Mouse (Mus musculus) ovary, postnatal 14 days (tissue): ENCODE data around the gene Igfl3.

Experiments used
- DNase-seq: peaks from one replicate; pipeline ENCODE4 v3.0.0; 2022; ENCODE audit warnings: low spot score

The Igfl3 gene

DNA sequence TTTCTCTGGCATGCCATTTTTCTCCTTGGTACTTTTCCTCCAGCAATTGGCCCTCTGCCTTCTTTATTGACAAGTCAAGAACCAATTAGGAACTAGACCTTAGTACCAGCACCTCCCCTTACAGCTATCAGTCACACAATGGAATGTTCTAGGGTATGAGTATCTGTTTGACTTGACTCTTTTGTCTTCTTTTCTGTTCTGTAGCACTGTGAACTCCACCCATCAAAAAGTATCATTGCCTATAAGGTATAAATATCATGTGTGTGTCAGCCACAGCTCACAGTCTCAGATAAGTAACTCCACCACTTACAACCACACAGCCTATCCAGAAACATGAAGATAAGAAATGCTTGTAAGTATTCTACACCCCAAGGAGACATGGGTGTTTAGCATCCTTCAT is at the start of gene Igfl3:
Igfl3 (plus strand) TSS at position 301 of the 400 bp plus-strand sequence.
- DNase-seq: no peak

- DNase-seq: peak; percentile 7
These were observed 34.6 kb downstream of the Igfl3 start for GRCm38 (mm10) chr7:18210938-18211337.

DNA sequence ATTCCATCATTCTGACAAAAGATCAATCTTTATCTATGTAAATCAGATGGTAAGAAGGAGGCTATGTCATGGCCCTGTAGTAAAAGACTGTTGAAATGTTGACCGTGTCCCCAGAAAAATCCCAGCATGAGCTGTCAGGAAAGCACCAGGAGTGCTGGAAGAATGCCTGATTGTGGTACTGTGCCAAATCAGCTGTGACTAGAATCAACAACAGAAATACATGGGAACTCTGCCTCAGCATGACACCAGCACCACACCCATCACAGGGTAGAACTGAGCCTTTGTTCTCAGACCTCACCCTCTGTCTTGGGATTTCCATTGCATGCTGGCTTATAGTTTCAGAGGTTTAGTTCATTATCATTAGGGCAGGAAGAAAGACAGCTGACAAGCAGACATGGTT is 38.4 kb downstream of the Igfl3 start:
- DNase-seq: no peak
